Mouse (Mus musculus) gastrocnemius, adult 18-20 months (tissue): ENCODE results near the gene Gm37240. TPM values are rescaled to one million over a fixed set of nuclear protein-coding genes. Genes with fewer than 3 reads are reported as not detected.

ENCODE experiments used
- DNase-seq: peaks from one replicate; pipeline ENCODE4 v3.0.0; 2021; ENCODE audit warnings: low spot score
- total RNA-seq, 2 experiments: library from RNA; stranded (reverse); gene quantifications; 2 replicates each; pipeline ENCODE4 v1.2.3; 2021

The Gm37240 gene
- total RNA-seq, 2 experiments from 2014 or later = 30.2 to 34.0 TPM

DNA sequence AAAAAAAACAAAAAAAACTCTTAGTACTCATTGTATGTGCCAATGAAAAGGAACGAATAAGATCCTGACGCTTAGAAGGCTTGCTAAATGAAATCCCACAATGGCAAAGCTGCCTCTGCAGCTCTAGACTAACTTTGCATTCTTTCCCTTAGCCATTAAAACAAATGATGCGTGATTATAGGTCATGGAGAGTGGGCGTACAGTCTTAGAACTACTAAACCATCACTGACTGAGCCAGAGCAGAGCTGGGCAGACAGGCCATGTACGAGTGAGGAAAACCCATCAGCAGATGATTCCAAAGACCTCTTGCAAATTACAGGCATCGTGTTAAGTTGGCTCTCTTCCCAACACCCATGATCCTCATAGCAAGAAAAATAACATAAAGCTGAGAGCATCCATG is 59.5 kb downstream of the Gm37240 start:
- DNase-seq = no peak

DNA sequence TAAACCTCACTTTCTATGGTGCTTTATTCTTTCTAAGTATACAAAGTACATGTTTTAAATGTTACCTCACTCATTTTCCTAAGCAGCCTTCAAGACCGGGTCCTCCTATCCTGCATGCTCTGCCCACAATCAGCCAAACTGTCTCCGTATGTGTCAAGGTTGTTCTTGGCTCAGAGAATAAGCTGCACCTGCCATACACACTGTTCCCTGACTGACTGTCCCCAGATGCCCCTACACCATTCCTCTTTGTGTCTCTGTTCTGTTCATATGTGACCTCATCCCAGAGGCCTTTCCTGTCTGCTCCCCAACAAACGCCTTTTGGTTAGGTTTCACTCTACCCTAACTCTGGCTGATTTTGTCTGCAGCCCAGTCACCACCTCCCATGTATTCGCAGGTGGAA is 60.0 kb downstream of the Gm37240 start:
- DNase-seq = no peak

DNA sequence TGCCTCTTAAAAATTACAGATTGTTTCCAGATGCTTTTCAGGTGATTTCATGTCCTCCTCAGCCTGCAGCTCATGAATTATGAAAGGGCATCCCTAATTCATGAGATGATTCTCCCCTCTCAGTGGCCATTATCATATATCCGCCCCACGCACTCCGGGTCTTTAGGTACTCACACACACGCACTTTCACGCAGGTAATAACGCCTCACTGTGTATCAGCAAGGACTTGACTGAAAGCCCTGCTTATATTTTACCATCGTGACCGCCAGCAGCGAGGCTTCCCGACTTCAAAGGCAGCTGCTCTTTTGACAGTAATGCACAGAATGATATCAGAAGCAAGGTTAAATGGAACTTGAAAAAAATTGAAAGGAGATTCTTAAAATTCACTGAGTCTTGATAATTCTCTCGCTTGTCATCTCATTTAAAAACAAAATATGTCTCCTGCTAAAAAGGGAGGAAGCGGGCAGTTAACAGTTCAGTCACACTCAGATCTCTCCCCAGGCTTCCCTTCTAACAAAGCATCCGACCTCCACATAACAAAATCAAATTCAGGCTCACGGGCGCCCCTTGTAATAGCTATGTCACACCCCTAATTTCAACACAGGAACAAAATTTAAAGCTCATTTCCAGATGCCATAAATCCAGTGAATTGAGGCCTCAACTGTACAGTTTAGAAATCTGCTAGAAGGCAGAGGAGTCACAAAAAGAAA is 66.3 kb downstream of the Gm37240 start:
- DNase-seq = no peak

DNA sequence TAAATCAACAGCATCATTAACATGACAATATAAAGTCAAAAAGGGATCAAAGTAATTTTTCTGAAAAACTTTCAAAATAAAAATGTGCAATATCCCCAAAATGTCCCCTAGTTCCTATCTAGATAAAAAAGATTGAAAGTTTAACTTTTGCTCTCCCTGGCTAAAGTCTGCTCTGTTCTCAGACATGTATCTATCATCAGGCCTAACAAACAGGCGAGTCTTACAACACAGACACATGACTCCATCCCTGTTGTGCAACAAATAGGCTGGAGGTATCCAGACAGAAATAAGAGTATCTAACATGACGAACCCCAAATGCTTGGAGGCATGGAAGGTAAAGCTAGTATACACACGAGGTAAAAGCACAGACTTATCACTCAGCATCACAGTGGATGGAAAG is 68.0 kb downstream of the Gm37240 start:
- DNase-seq = no peak

DNA sequence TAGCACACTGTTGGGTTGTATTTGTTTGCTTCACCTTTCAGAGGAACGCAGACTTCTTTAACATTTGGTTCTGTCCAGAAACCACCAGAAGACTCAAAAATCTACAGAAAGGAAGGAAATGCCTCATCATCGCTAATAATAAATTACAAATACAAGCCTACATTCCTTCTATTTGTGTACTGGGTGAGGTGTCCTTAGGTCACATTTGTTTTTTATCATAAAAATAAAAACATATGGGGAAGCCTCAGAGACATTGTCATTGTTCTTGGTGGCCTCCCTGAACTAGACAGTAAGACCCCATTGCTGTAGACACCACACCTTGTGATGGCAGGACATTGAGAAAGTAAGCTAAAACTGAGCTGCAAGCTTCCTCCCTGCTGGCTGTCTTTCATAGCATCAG is 70.1 kb downstream of the Gm37240 start, which contains the start of gene Fam160a1:
Fam160a1 (minus strand) TSS at position 101 of the 400 bp plus-strand sequence.
- no peak for DNase-seq

DNA sequence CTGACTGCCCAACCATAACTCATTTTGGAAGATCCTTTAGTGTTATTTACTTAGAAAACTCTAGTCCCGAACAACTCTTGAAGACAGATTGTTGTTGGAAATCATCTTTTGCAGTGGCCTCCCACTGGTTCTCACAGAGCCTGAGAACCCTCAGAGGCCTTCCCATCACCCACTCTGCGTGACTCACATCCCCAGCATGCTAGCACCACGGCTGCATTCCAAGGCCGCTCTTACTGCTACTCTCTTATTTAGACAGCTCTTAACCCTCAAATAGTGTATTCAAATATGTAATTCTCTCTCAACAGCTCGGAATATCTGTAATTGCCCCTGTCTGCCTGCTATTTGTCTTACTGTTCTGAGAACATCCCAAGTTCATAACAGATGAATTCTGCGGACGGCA is 73.1 kb downstream of the Gm37240 start:
- DNase-seq = no peak

DNA sequence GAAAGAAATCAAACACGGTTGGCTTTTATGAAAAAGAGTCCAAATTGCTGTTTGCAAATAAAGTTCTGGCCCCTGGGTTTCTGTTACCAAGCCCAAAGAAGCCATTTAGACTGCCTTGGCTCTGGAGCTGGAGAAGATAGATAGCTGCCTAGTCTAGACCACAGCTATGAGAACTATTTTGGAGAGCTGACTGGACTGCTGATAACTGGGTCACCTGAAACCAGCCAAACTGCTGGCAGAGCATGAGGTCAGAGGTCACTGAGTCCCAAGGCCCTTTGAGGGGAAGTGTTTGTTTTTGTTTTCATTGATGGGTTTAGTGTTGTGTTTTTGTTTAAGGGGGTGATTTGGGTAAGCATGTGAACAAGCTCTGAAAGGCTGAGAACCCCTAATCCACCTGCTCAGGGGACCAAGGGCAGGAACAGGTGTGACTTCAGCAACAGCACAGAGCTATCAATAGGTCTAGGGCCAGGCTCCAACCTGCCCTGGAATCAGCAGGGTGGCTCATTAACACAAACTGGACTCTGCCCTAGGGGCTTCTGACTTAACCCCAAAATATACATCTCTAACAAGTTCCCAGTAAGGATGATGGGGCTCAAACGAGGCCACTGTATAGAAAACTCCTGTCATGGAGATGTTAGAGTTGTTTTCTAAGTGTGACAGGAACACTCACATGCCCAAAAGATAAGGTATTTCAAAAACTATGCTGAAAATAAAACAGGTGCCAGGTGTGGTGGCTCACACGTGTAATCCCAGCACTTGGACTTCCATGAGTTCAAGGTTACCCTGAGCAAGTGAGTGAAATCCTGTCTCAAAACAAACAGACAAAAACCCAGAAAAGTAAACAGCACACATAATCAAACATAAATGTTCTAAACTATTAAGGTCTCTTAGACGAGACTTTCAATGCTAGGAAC is 74.0 kb downstream of the Gm37240 start:
- DNase-seq = no peak

DNA sequence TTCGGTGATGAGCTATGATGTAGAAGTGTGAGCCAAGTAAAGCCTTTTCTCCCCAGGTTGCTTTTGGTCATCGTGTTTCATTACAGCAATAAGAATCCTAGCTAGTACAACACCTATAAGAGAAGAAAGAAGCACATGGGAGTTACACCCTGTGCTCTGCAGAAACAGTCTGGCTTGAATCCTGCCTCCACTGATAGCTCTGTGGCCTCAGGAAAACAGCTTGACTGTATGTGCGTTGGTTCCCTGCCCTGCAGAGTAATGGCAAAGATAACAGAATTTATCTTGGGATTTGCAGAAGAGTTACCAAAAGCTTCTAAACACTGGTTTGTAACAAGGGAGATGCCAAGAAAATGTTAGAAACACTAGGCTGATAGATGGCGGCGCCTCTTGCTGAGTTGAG is 75.3 kb downstream of the Gm37240 start:
- no peak for DNase-seq

DNA sequence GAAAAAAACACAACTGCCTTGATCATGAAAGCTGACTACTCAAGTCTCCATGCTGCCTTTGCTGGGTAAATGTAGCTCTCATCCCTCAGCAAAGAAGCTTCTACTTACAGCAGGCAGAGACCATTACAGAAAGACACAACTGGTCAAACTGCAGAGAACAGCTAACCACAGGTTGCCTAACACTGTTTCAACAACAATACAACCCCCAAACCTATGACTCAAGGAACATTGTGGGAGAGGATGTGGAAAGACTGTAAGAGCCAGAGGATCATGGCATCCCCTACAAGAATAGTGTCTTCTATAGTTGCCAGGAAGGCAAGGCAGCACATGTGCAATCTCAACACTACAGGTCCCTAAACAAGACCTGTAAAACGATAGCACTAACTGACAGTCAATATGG is 94.2 kb downstream of the Gm37240 start:
- no peak for DNase-seq

DNA sequence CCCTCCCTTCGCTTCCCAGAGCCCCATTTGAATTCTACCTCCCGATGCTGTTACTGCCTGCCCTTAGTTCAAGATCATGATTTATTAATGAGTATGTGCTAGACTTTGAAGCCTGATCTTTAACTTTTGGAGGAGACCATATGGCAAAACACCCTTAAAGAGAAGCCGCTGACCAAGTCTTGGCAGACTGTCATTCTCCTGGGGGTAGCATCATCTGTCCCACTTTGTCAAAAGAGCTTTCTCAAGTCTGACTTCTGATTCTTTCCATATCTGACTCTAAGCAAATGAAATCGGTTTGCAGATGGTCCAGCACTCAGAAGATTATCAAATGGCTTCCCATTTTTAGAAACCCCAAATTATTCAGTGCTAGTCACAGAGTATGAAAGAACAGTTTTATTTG is 97.6 kb downstream of the Gm37240 start:
- no peak for DNase-seq

DNA sequence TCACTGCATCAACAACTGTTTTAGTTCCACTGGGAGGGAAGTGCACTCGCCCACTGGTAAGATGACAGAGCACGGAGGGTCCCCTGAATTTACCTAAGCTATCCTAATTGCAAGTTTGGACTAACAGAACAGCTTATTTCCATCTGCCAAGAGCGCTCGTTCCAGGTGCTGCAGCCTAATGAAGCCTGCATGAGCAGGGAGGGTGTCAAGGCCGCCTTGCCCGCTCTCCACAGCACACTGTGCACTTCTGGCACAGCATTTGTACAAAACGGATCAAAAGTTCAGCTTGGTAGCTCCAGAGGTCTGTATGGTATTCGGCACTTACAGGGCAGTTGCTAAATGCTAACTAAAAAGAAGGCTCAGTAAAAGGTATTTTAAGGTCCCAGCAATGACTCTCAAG is 100.8 kb downstream of the Gm37240 start:
- DNase-seq = no peak

DNA sequence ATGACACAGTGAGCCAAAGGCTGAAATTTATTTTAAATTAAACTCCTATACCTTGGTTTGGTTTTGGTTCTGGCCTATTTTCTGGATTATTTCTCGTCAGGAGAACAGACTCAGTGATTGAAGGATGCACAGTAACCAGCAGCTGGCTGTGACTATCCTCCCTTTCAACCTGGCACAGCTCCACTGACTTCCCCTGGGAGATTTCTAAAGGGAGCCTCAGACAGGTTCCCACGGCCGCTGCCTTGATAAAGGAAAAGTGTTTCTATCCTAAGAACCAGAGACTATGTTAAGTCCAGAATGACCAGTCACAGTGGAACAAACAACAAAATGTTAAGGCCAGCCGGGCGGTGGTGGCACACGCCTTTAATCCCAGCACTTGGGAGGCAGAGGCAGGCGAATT is 106.4 kb downstream of the Gm37240 start:
- DNase-seq = peak; percentile 25

DNA sequence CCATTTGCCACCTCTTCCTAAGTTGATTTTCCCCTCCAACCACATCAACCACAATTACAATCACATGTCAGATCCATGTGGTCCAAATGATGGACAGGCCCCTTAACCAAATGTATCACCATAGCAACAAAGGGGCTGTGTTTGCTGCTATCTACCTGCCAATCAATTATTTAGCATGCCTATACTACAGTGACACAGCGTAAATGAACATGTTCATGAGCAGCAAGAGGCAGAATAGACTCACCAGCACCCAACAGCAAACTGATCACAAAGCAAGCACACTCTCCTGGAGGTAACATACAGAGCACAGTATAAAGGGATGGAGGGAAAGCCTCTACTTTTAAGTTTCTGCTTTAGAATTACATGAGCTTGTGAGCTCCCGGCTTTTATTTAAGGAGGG is 107.0 kb downstream of the Gm37240 start:
- DNase-seq = no peak

DNA sequence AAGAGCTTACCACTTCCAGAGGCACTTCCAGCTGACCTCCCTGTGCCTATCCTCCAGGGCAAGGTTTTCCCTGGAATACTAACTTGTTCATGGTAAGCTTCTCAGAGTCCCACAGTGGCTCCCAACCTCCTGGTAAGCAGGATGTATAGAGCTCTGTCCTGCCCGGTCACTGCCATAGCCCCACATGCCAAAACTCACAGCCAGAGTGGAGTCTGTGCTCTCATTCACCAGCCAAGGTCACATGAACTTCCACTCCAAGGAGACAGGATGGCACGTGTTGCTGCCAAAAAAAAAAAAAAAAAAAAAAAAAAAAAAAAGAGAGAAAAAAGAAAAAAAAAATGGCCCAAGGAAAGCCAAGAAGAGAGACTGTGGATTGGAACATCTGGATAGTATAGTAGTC is 109.5 kb downstream of the Gm37240 start:
- DNase-seq = no peak

DNA sequence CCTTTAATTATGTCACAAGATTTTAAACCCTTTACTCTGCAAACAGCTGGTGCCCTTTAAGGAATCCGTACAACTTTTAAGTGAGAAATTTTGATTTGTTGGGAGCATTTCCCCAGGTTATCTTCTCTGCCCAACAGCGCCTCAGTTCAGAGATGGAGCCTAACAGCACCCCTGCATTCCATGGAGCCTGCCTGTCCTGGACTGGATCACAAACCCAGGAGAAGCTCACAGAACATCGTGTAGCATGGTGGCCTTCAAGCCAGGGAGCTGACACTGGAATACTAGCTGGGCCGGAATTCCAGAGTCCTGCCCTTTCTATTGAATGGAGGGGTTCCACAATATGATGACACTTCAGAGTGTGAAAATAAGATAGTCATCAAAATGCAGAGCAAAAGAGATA is 110.0 kb downstream of the Gm37240 start:
- DNase-seq = no peak

DNA sequence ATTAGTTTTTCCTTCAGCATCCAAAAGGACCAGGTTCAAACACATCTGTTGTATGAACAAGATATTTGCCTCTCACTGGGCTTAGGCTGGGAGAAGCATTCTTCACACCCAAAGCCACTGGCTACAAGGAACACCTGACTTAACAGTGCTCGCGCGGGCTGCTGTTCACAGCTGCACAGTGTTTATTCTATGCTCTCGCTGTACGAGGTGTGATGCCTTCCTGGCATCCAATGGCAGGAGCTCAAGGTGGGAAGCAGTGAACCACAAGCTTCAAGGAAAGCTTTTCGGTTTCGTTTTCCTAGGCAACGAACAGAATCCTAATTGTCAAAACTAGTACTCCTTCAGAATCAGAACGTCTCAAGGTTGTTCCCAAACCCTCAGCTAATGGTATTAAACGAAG is 110.6 kb downstream of the Gm37240 start:
- no peak for DNase-seq

DNA sequence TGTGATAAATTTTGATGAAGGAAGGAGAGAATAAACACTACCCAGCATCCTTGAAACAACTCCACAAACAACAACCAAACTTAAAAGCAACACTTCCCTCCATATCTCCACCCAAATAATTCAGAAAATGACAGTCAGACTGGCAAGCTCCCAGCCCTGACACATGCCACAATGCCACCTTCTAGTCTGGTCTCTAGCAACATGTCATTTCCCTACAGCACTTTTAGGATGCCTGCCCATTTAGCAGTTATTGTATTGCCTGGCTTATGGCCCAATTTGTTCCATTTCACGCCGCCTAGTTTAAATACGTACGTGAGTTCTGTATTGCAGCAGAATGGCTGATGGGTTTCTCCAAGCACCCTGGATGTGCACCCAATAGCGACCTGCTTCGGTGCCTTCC is 111.2 kb downstream of the Gm37240 start:
- no peak for DNase-seq

DNA sequence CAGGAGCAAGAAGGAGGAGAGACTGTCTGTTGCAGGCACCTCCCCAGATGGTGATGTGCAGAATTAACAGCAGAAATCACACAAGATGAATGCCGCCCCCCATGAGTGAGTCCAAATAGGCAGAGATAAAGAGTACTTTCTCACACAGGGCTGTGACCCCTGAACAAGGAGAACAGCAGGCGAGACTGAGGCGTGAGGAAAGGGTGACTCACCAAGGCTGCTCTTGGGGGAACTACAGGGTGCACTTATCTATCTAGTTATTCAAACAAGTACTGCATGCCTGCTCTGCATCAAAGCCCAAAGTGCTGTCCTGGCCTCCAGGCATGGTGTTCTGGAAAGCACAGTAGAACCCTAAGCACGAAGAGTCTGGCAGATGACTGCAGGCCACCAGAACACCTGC is 113.4 kb downstream of the Gm37240 start:
- no peak for DNase-seq

DNA sequence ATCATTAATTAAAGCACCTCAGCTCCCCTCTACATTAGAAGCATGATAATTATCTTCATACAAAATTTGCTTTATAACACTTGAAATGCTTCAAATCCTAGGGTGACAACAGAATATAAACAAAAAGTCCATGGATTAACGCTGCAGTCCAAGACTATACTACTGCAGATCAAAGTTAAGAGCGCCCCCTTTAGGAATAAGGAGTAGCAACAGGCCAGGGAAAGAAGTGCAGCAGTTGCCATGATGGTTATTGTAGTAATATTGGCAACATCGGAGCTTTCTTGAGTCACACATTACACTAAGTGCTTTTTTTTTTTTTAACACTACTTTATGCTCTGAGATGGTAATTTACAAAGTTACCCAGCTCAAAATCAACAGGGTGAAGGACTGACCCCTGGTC is 113.9 kb downstream of the Gm37240 start:
- no peak for DNase-seq

DNA sequence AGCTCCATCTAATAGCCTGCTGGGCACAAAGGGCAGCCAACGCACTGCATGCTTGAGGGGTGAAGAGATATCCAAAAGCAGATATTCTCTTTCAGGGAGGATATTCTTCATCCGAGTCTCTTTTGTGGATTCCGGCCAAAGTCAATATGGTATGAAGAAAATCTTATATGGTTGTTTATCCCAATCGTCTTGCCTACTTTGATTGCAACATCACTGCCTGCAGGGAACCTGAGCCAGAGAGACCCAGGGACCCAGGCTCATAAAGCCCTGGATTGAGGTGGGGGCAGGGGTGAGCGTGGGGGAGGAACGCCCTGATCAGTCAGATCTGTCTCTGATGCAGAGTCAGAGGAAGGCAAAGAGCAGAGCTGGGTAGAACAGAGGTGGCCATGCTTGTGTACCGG is 122.4 kb downstream of the Gm37240 start:
- DNase-seq = no peak

DNA sequence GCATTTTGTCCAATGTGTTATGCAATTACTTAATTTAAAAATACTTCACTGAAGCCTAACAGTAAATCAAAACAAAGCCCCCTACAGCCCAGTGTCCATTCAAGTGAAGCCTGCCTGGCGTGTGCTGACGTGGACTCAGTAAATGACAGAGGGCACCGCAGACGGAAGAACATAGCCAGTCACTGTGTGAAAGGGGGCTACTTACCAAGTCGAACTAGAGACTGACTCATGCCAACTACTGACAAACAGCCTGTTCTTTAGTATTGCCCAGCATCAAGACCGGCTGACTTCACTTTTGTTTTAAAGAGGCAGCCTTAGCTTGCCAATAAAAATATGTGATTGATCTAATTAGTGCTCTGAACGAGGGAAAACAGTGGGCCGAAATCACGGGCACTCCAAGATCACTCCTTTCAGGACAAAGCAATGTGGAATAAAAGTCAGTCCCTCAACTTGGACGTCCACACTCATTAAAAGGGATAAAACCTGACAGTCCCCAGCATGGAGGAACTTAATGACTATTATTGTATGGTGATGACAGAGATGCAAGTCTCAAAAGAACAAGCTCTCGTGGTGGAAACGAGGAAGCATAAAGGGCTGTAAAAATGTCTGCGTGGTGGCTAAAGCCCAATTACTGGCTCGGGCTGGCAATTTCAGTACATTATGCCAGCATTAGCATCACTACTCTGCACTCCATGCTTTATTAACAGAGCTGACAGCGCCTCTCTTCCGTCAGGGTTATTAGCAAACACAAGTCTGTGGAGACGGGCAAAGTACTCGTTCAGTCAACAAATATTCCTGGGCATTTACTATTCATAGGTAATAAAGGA is 123.1 kb downstream of the Gm37240 start:
- DNase-seq = no peak

DNA sequence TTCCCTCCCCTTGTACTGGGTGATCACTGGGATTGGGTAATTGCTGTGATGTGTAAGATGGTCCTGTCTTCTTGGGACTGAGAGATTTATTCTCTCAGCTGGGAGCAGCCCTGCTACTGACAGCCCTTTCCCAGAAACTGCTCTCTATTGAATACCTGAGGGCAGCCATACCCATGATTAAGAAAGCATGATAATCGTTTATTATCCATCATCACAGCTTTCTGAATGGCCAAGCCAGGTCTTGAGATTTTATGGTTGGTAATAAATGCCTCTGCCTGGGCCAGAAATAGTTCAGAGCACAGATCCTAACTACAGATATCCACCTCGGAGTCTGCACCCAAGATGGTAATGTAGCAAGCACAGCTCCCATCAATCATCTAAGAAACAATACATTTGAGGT is 129.4 kb downstream of the Gm37240 start:
- DNase-seq = no peak
